ENCODE assay signal across 12 mouse cellular contexts in the genomic region with DNA sequence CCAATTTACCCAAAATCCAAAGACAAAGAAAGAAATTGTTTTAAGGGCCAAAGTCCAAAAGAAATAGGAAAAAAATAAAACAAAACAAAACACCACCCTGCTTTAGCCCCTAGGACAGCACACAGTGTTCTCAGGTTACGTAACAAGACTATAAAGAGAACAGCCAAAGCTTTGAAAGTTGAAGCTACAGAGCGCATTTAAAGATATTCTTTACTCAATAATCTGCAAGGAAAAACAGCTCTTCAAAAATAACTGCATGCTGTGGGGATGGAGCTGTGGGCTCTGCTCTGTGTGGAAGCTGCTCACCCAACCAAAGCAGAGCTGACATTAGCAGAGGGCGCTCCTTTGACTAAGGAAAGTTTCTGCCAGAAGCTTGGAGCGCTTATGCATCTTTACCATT.
A peak's percentile ranks its signal among the peaks of the same experiment; 100 is the strongest.
DNase-seq lines count a peak whose midpoint lies in the region; ATAC-seq and TF ChIP-seq lines count a peak whose summit lies in the region.
"Had no signal": no experiment of that assay in that cellular context is flagged by ENCODE, and none has a peak within 500 bp of the region (broad histone marks: within the 10 kb centered on the region; RNA-seq: fewer than 3 reads in every experiment).

No protein-coding gene starts in this region.

- no peak for TF ChIP-seq CTCF in lung, postnatal 0 days (IDR thresholded peaks at IDR 0.05)
- TF ChIP-seq CTCF in heart, postnatal 0 days (IDR thresholded peaks at IDR 0.05; ENCODE audit: low read depth) = no peak

- 66% methylated on average over 4 of the region's 4 CpGs for WGBS in lung, postnatal 0 days
- WGBS in heart, postnatal 0 days = 77% methylated on average over 4 of the region's 4 CpGs
- 88% methylated on average over 4 of the region's 4 CpGs for WGBS in liver, embryonic 16.5 days (ENCODE audit: insufficient replicate concordance)
- 33% methylated on average over 4 of the region's 4 CpGs for WGBS in forebrain, embryonic 15.5 days

- peak; percentile 75 for TF ChIP-seq EP300 in lung, postnatal 0 days (IDR thresholded peaks at IDR 0.05)
- no peak for TF ChIP-seq EP300 in heart, postnatal 0 days (IDR thresholded peaks at IDR 0.05; ENCODE audit: low read depth)

- H3K36me3 ChIP-seq in lung, postnatal 0 days (ENCODE audit: insufficient read depth, low read length) = peaks cover 5% of the 10 kb centered on the region; the same call in 1 of the 2 replicates
- H3K36me3 ChIP-seq in heart, postnatal 0 days (replicated peaks; ENCODE audit: control insufficient read depth, insufficient read depth, low read length) = peaks cover 4% of the 10 kb centered on the region
- H3K36me3 ChIP-seq in liver, embryonic 16.5 days (ENCODE audit: control insufficient read depth, insufficient read depth) = no peaks in the 10 kb centered on the region; the same call in 1 of the 2 replicates
- H3K36me3 ChIP-seq in forebrain, embryonic 15.5 days = no peaks in the 10 kb centered on the region
- H3K36me3 ChIP-seq: hindbrain, embryonic 15.5 days had no signal

- H3K9ac ChIP-seq in lung, postnatal 0 days (replicated peaks; ENCODE audit: low read depth) = no peak overlapping the region
- no peak overlapping the region for H3K9ac ChIP-seq in heart, postnatal 0 days (replicated peaks; ENCODE audit: low read depth, low read length)
- no peak overlapping the region for H3K9ac ChIP-seq in liver, embryonic 16.5 days (ENCODE audit: low read depth, low read length)
- no peak overlapping the region for H3K9ac ChIP-seq in forebrain, embryonic 15.5 days (replicated peaks)
- H3K9ac ChIP-seq: hindbrain, embryonic 15.5 days had no signal

- no peaks in the 10 kb centered on the region for H3K4me1 ChIP-seq in lung, postnatal 0 days (ENCODE audit: insufficient read depth, low read depth, low read length)
- 0 out of 2 replicates have a peak, but pooled peaks cover 7% of the 10 kb centered on the region for H3K4me1 ChIP-seq in heart, postnatal 0 days (ENCODE audit: control insufficient read depth, insufficient read depth)
- H3K4me1 ChIP-seq in liver, embryonic 16.5 days (ENCODE audit: control insufficient read depth, low read depth, low read length) = peaks cover 51% of the 10 kb centered on the region
- no peaks in the 10 kb centered on the region for H3K4me1 ChIP-seq in forebrain, embryonic 15.5 days
- H3K4me1 ChIP-seq: hindbrain, embryonic 15.5 days had no signal

- no peak overlapping the region for H3K4me2 ChIP-seq in lung, postnatal 0 days (replicated peaks; ENCODE audit: low read depth, low read length)
- no peak overlapping the region for H3K4me2 ChIP-seq in heart, postnatal 0 days (ENCODE audit: low read depth, low read length)
- no peak overlapping the region for H3K4me2 ChIP-seq in liver, embryonic 16.5 days (ENCODE audit: low read depth, low read length)
- no peak overlapping the region for H3K4me2 ChIP-seq in forebrain, embryonic 15.5 days (replicated peaks)
- H3K4me2 ChIP-seq: hindbrain, embryonic 15.5 days had no signal

- peak; percentile 62 for ATAC-seq in lung, postnatal 0 days
- no peak for ATAC-seq in heart, postnatal 0 days (ENCODE audit: insufficient read depth, low read depth)
- ATAC-seq in liver, embryonic 16.5 days (ENCODE audit: low read depth) = no peak
- ATAC-seq in forebrain, embryonic 15.5 days (replicated peaks) = no peak

- intact Hi-C loops in gastrocnemius, postnatal 14 days (cut with DNase I; ENCODE audit: low total_unique reads) = no loop called here

- no peaks in the 10 kb centered on the region for H3K27me3 ChIP-seq in lung, postnatal 0 days (replicated peaks; ENCODE audit: insufficient read depth, low read length)
- H3K27me3 ChIP-seq in heart, postnatal 0 days (ENCODE audit: control insufficient read depth, insufficient read depth, low read length) = no peaks in the 10 kb centered on the region
- H3K27me3 ChIP-seq in liver, embryonic 16.5 days (ENCODE audit: control insufficient read depth, insufficient read depth, low read depth, low read length) = no peaks in the 10 kb centered on the region
- no peaks in the 10 kb centered on the region for H3K27me3 ChIP-seq in forebrain, embryonic 15.5 days
- H3K27me3 ChIP-seq: CH12.LX; hindbrain, embryonic 15.5 days had no signal

- no peak overlapping the region for H3K4me3 ChIP-seq in lung, postnatal 0 days (ENCODE audit: low read depth, low read length)
- H3K4me3 ChIP-seq in heart, postnatal 0 days (ENCODE audit: low read depth, low read length) = no peak overlapping the region
- no peak overlapping the region for H3K4me3 ChIP-seq in liver, embryonic 16.5 days (ENCODE audit: low read depth, low read length)
- H3K4me3 ChIP-seq in forebrain, embryonic 15.5 days = no peak overlapping the region
- H3K4me3 ChIP-seq: hindbrain, embryonic 15.5 days had no signal

- peak; percentile 41 for DNase-seq in gastrocnemius, adult 18-20 months (ENCODE audit: low spot score)
- DNase-seq in gastrocnemius, postnatal 14 days = no peak
- peak; percentile 79 for DNase-seq in lung, postnatal 0 days (ENCODE audit: low spot score)
- no peak for DNase-seq in lung, postnatal 10 days
- DNase-seq in heart, postnatal 0 days (ENCODE audit: low spot score) = no peak
- DNase-seq in urinary bladder, postnatal 25 days (ENCODE audit: low spot score) = no peak
- DNase-seq: adrenal gland, adult 8-10 months; embryo, embryonic 11 days had no signal

- no peaks in the 10 kb centered on the region for H3K9me3 ChIP-seq in lung, postnatal 0 days (ENCODE audit: low read length)
- H3K9me3 ChIP-seq in heart, postnatal 0 days (replicated peaks; ENCODE audit: control insufficient read depth, low read length) = no peaks in the 10 kb centered on the region
- H3K9me3 ChIP-seq in liver, embryonic 16.5 days (replicated peaks; ENCODE audit: control insufficient read depth, low read length) = no peaks in the 10 kb centered on the region
- no peaks in the 10 kb centered on the region for H3K9me3 ChIP-seq in forebrain, embryonic 15.5 days
- H3K9me3 ChIP-seq: hindbrain, embryonic 15.5 days had no signal

- H3K27ac ChIP-seq in lung, postnatal 0 days (ENCODE audit: low read length) = peak overlapping the region; percentile 33
- H3K27ac ChIP-seq in heart, postnatal 0 days (ENCODE audit: low read depth) = peak overlapping the region; percentile 19; the same call in 1 of the 2 replicates
- H3K27ac ChIP-seq in liver, embryonic 16.5 days (ENCODE audit: low read length) = peak overlapping the region; percentile 40
- H3K27ac ChIP-seq in forebrain, embryonic 15.5 days (replicated peaks) = no peak overlapping the region
- H3K27ac ChIP-seq: hindbrain, embryonic 15.5 days had no signal

Comparison
In these comparisons a context has a peak if more than half of its experiments do, and no peak if none do; other contexts are left out.
1. DNase-seq: peak in gastrocnemius, adult 18-20 months (single experiment) and lung, postnatal 0 days (single experiment); none in gastrocnemius, postnatal 14 days (single experiment), lung, postnatal 10 days (single experiment), heart, postnatal 0 days (single experiment) and urinary bladder, postnatal 25 days (single experiment).